Mouse (Mus musculus) CH12.LX (cell line): ENCODE data around the gene Slc28a3. TPM values are rescaled to one million over a fixed set of nuclear protein-coding genes. Genes with fewer than 3 reads are reported as not detected.

Experiments used
- DNase-seq: peaks from one replicate; pipeline ENCODE4 v3.0.0-alpha.2; 2013; ENCODE audit errors: extremely low read depth
- H3K27ac ChIP-seq: 2 replicates; pipeline ENCODE4 v1.5.1; 2012; ENCODE audit warnings: low read depth, mild to moderate bottlenecking, control low read depth, moderate library complexity; ENCODE audit not compliant: insufficient read depth
- H3K27me3 ChIP-seq: replicated peaks from 2 replicates; pipeline ENCODE3; 2012; ENCODE audit warnings: inconsistent platforms
- H3K36me3 ChIP-seq, 2 experiments: replicated peaks in 1 of 2; 2 replicates each; pipeline versions ENCODE3 to v1.6.1; 2012; ENCODE audit warnings: inconsistent platforms in 1 of 2, low read length in 1 of 2, mild to moderate bottlenecking in 1 of 2, mixed read lengths in 1 of 2, moderate library complexity in 1 of 2; ENCODE audit not compliant: control insufficient read depth in 1 of 2, insufficient read depth in 1 of 2
- H3K4me1 ChIP-seq, 2 experiments: 2 replicates each; pipeline ENCODE4 v1.6.1; 2012; ENCODE audit warnings: inconsistent platforms in 1 of 2, moderate library complexity in 1 of 2; ENCODE audit not compliant: insufficient read depth in 2 of 2, control insufficient read depth in 1 of 2
- H3K4me2 ChIP-seq: 2 replicates; pipeline ENCODE4 v1.6.1; 2012; ENCODE audit warnings: low read depth, mild to moderate bottlenecking, control low read depth; ENCODE audit not compliant: poor library complexity, insufficient read depth, severe bottlenecking
- H3K4me3 ChIP-seq, 3 experiments: fragments of 150-350 bp in 1 of 3; sonication (generic) in 1 of 3; replicated peaks in 1 of 3; 2 replicates each; pipeline versions ENCODE3 to v1.5.1; 2011 to 2012; ENCODE audit warnings: low read depth in 2 of 3, low read length in 2 of 3, mild to moderate bottlenecking in 2 of 3, moderate library complexity in 2 of 3, control low read depth in 1 of 3, improper control_type of control experiment in 1 of 3, inconsistent platforms in 1 of 3, mixed read lengths in 1 of 3; ENCODE audit not compliant: poor library complexity in 1 of 3
- H3K79me2 ChIP-seq: replicated peaks from 2 replicates; pipeline ENCODE4 v1.6.1; 2012; ENCODE audit warnings: mild to moderate bottlenecking, moderate library complexity; ENCODE audit not compliant: control insufficient read depth, poor library complexity, insufficient read depth, severe bottlenecking; ENCODE audit errors: extremely low read depth
- H3K9ac ChIP-seq: 2 replicates; pipeline ENCODE4 v1.6.1; 2012; ENCODE audit warnings: low read depth, mild to moderate bottlenecking, control low read depth, moderate library complexity; ENCODE audit not compliant: insufficient read depth
- H3K9me3 ChIP-seq: replicated peaks from 2 replicates; pipeline ENCODE3; 2012; ENCODE audit warnings: low read length, inconsistent platforms, mixed read lengths
- BHLHE40 ChIP-seq: IDR thresholded peaks from 2 replicates; pipeline ENCODE4 v1.6.1; 2011; ENCODE audit warnings: mild to moderate bottlenecking, low read depth, low read length, improper control_type of control experiment
- CHD2 ChIP-seq: IDR thresholded peaks from 2 replicates; pipeline ENCODE4 v1.6.1; 2011; ENCODE audit warnings: low read length, improper control_type of control experiment
- CTCF ChIP-seq, 2 experiments: IDR thresholded peaks in 1 of 2; conservative IDR thresholded peaks in 1 of 2; 2 replicates each; pipeline ENCODE4 v1.5.1; 2011 to 2012; ENCODE audit warnings: low read depth in 2 of 2, low read length in 2 of 2, improper control_type of control experiment in 1 of 2, inconsistent platforms in 1 of 2, mild to moderate bottlenecking in 1 of 2, moderate library complexity in 1 of 2
- ELF1 ChIP-seq: IDR thresholded peaks from 2 replicates; pipeline ENCODE4 v1.6.1; 2014; ENCODE audit warnings: low read depth, mild to moderate bottlenecking, inconsistent platforms, low read length, improper control_type of control experiment
- EP300 ChIP-seq: IDR thresholded peaks from 2 replicates; pipeline ENCODE4 v1.6.1; 2011; ENCODE audit warnings: low read length, improper control_type of control experiment
- GABPA ChIP-seq: IDR thresholded peaks from 2 replicates; pipeline ENCODE4 v1.6.1; 2012; ENCODE audit warnings: low read depth, low read length, improper control_type of control experiment, inconsistent platforms; ENCODE audit not compliant: insufficient replicate concordance
- HCFC1 ChIP-seq: IDR thresholded peaks from 2 replicates; pipeline ENCODE4 v1.6.1; 2012; ENCODE audit warnings: low read depth, mild to moderate bottlenecking, inconsistent platforms, low read length, improper control_type of control experiment
- IRF4 ChIP-seq: IDR thresholded peaks from 2 replicates; pipeline ENCODE4 v1.6.1; 2014; ENCODE audit warnings: low read depth, mild to moderate bottlenecking, inconsistent platforms, low read length, improper control_type of control experiment
- JUN ChIP-seq: IDR thresholded peaks from 2 replicates; pipeline ENCODE4 v1.6.1; 2011; ENCODE audit warnings: low read depth, mild to moderate bottlenecking, low read length, improper control_type of control experiment, moderate library complexity; ENCODE audit not compliant: insufficient read depth
- KAT2A ChIP-seq: IDR thresholded peaks from 2 replicates; pipeline ENCODE4 v1.6.1; 2012; ENCODE audit warnings: low read length, improper control_type of control experiment, inconsistent platforms; ENCODE audit not compliant: insufficient replicate concordance
- MAFK ChIP-seq: IDR thresholded peaks from 2 replicates; pipeline ENCODE4 v1.6.1; 2011; ENCODE audit warnings: low read length, improper control_type of control experiment; ENCODE audit not compliant: insufficient replicate concordance
- MAZ ChIP-seq: IDR thresholded peaks from 2 replicates; pipeline ENCODE4 v1.6.1; 2012; ENCODE audit warnings: low read depth, mild to moderate bottlenecking, inconsistent platforms, low read length, improper control_type of control experiment, moderate library complexity
- MEF2A ChIP-seq: IDR thresholded peaks from 2 replicates; pipeline ENCODE4 v1.6.1; 2014; ENCODE audit warnings: low read depth, mild to moderate bottlenecking, inconsistent platforms, low read length, improper control_type of control experiment, borderline replicate concordance
- MXI1 ChIP-seq: IDR thresholded peaks from 2 replicates; pipeline ENCODE4 v1.6.1; 2011; ENCODE audit warnings: mild to moderate bottlenecking, low read depth, low read length, improper control_type of control experiment
- MYC ChIP-seq: IDR thresholded peaks from 2 replicates; pipeline ENCODE4 v1.6.1; 2011; ENCODE audit warnings: low read depth, mild to moderate bottlenecking, improper control_type of control experiment, low read length
- NRF1 ChIP-seq: IDR thresholded peaks from 2 replicates; pipeline ENCODE4 v1.6.1; 2014; ENCODE audit warnings: low read depth, mild to moderate bottlenecking, inconsistent platforms, low read length, improper control_type of control experiment, moderate library complexity
- POLR2A ChIP-seq: IDR thresholded peaks from 2 replicates; pipeline ENCODE4 v1.6.1; 2011; ENCODE audit warnings: low read depth, mild to moderate bottlenecking, improper control_type of control experiment, low read length
- POLR2AphosphoS2 ChIP-seq: IDR thresholded peaks from 2 replicates; pipeline ENCODE4 v1.6.1; 2011; ENCODE audit warnings: low read depth, low read length, improper control_type of control experiment
- RAD21 ChIP-seq: IDR thresholded peaks from 2 replicates; pipeline ENCODE4 v1.6.1; 2011; ENCODE audit warnings: low read depth, mild to moderate bottlenecking, low read length, improper control_type of control experiment, moderate library complexity
- RCOR1 ChIP-seq: conservative IDR thresholded peaks from 2 replicates; pipeline ENCODE4 v1.6.1; 2012; ENCODE audit warnings: low read depth, mild to moderate bottlenecking, inconsistent platforms, low read length, improper control_type of control experiment
- SIN3A ChIP-seq: IDR thresholded peaks from 2 replicates; pipeline ENCODE4 v1.6.1; 2012; ENCODE audit warnings: low read length, improper control_type of control experiment, inconsistent platforms
- UBTF ChIP-seq: IDR thresholded peaks from 2 replicates; pipeline ENCODE4 v1.6.1; 2012; ENCODE audit warnings: low read depth, mild to moderate bottlenecking, inconsistent platforms, low read length, improper control_type of control experiment, moderate library complexity
- ZNF384 ChIP-seq: IDR thresholded peaks from 2 replicates; pipeline ENCODE4 v1.6.1; 2012; ENCODE audit warnings: low read depth, low read length, improper control_type of control experiment, inconsistent platforms
- dilution Hi-C: fragments of 300-500 bp; cut with MboI; formaldehyde crosslinking; loops from 2 replicates; pipeline ENCODE4 v1.14.3; 2020; ENCODE audit warnings: low sequenced_read_pairs; ENCODE audit not compliant: extremely low pct_unique_long_range_greater_than_20kb, extremely low pct_ligation_motif_present
- in situ Hi-C: fragments of 300-500 bp; cut with MboI; formaldehyde crosslinking; loops from 3 replicates; pipeline ENCODE4 v1.14.3; 2019; ENCODE audit warnings: low sequenced_read_pairs, low pct_ligation_motif_present, low pct_unique_long_range_greater_than_20kb, mixed read lengths
- polyA plus RNA-seq: library from polyadenylated mRNA; unstranded; fragments of >175 nt; gene quantifications from 2 replicates; pipeline ENCODE4 v1.2.1, GENCODE M21; 2012; ENCODE audit warnings: low read depth; ENCODE audit not compliant: insufficient read length
- total RNA-seq, 2 experiments: library from RNA; depleted of rRNA; stranded (reverse); fragments of 300-350 nt in 1 of 2; fragments of >200 nt in 1 of 2; gene quantifications; 2 replicates each; pipeline ENCODE4 v1.2.3; 2012 to 2014

Slc28a3 gene
- total and polyA plus RNA-seq, 3 experiments, result not detected

DNA sequence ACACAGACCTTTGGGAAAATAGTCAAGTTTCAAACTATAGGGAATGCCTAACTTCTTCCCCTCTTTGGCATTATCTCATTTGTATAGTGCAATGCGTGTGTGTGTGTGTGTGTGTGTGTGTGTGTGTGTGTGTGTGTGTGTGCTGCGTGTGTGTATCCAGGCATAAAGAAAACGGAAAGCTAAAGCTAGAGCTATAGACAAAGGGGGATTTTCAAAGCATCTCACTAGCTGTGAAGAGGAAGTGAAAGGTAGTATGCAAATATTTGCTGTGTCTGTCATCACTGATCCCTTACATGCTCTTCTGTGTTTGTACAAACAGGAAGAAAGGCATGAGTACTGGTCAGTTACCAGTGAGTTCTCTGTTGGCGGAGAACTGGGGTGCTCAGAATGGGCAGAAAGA lies 58.8 kb downstream of the Slc28a3 start (continued):
- TF ChIP-seq MAFK, result 0 out of 2 replicates have a peak, but pooled peaks have one; percentile 60
- no peak for TF ChIP-seq ZNF384
- TF ChIP-seq CTCF (conservative IDR thresholded peaks at IDR 0.05 in 1 of 2, IDR thresholded peaks at IDR 0.05 in 1 of 2; ENCODE audit: low read depth in 2 of 2, low read length in 2 of 2), result no peak
- TF ChIP-seq JUN, result peak; percentile 55
- no peak for TF ChIP-seq NRF1
- TF ChIP-seq MAZ, result no peak
- TF ChIP-seq KAT2A, result no peak
- TF ChIP-seq MEF2A, result peak; percentile 47; the same call in 1 of the 2 replicates
- no peak for TF ChIP-seq POLR2AphosphoS2
- TF ChIP-seq RAD21, result no peak
- peak; percentile 53; the same call in 1 of the 2 replicates for TF ChIP-seq SIN3A
- TF ChIP-seq POLR2A, result no peak
- TF ChIP-seq HCFC1, result no peak
- peak; percentile 96 for TF ChIP-seq IRF4
- TF ChIP-seq MYC, result peak; percentile 70; the same call in 1 of the 2 replicates
- TF ChIP-seq GABPA, result no peak
- TF ChIP-seq ELF1, result peak; percentile 70
- peak; percentile 86 for TF ChIP-seq BHLHE40
- TF ChIP-seq RCOR1, result 0 out of 2 replicates have a peak, but pooled peaks have one; percentile 68

DNA sequence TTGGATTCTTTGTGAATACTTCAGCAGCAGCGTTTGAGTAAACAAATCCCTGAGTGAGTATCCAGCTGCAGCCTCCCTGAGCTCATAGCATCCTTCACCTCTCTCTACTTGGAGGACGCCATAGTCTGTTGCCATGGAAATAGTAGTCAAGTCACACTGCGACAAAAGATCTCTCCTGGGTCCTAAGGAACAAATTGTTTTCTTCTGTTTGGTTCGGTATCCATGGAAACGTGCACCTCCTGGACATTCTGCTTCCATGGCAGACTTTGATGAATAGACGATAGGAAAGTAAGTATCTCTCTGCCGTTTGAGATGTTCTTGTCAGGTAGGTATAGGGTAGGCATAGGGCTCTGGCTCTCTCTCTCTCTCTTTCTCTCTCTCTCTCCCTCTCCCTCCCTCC lies 63.1 kb downstream of the Slc28a3 start:
- H3K27me3 ChIP-seq, result no peaks in the 10 kb centered on the region
- DNase-seq, result no peak
- H3K9me3 ChIP-seq, result no peaks in the 10 kb centered on the region
- no peak overlapping the region for H3K27ac ChIP-seq
- dilution Hi-C loops (no loop called here), in situ Hi-C loops (loop anchor here (10.0 kb wide), 3 partner anchors 163 to 393 kb away; partner anchors contain the start of genes 2210016F16Rik, Gkap1 and Idnk)
- no peaks in the 10 kb centered on the region for H3K36me3 ChIP-seq
- H3K79me2 ChIP-seq, result no peaks in the 10 kb centered on the region
- no peak overlapping the region for H3K4me3 ChIP-seq
- no peak overlapping the region for H3K4me2 ChIP-seq
- H3K9ac ChIP-seq, result no peak overlapping the region
- H3K4me1 ChIP-seq, result peaks cover 7 to 23% of the 10 kb centered on the region in 2 experiments
- TF ChIP-seq EP300 (no peak), UBTF (no peak), CHD2 (no peak), KAT2A (no peak), MXI1 (no peak)
